8 mouse cellular contexts compared by ENCODE assay signal in genomic region chr16:7150201-7150791, GRCm38 (mm10).
DNase-seq lines count a peak whose midpoint lies in the region; ATAC-seq and TF ChIP-seq lines count a peak whose summit lies in the region.

No protein-coding gene starts in this region.

- no peaks in the 10 kb centered on the region for H3K27me3 ChIP-seq in hindbrain, embryonic 13.5 days
- no peaks in the 10 kb centered on the region for H3K27me3 ChIP-seq in liver, adult 2 months (ENCODE audit: control insufficient read depth, insufficient read depth, low read length)
- H3K27me3 ChIP-seq in neural tube, embryonic 13.5 days, result no peaks in the 10 kb centered on the region

- no peak for TF ChIP-seq CTCF in liver, adult 2 months (IDR thresholded peaks at IDR 0.05; ENCODE audit: low read depth, low read length)

- TF ChIP-seq POLR2A in liver, adult 2 months (IDR thresholded peaks at IDR 0.05; ENCODE audit: extremely low read depth, insufficient read depth, low read length), result no peak

- H3K27ac ChIP-seq in hindbrain, embryonic 13.5 days, result peak overlapping the region; percentile 88
- no peak overlapping the region for H3K27ac ChIP-seq in liver, adult 2 months (replicated peaks; ENCODE audit: insufficient read depth, low read depth, low read length)
- peak overlapping the region; percentile 89 for H3K27ac ChIP-seq in neural tube, embryonic 13.5 days (replicated peaks)

- no peak for ATAC-seq in hindbrain, embryonic 13.5 days (ENCODE audit: low FRiP score)
- ATAC-seq in neural tube, embryonic 13.5 days (ENCODE audit: low read depth), result no peak
- no peak for ATAC-seq in erythroblast, adult 5-6 weeks (replicated peaks; ENCODE audit: low FRiP score, poor library complexity, severe bottlenecking)

- H3K9ac ChIP-seq in hindbrain, embryonic 13.5 days, result peak overlapping the region; percentile 51
- no peak overlapping the region for H3K9ac ChIP-seq in liver, adult 2 months (ENCODE audit: low read depth, low read length)
- H3K9ac ChIP-seq in neural tube, embryonic 13.5 days, result peak overlapping the region; percentile 59

- peak; percentile 18 to 26 for DNase-seq in cerebellum, postnatal 10 days
- DNase-seq in cerebellum, postnatal 25 days, result no peak
- DNase-seq in gastrocnemius, postnatal 10 days, result peak; percentile 40
- peak; percentile 8 for DNase-seq in liver, adult 2 months (ENCODE audit: extremely low read depth, low read depth, low spot score)
- DNase-seq in thymus, postnatal 14 days, result no peak

- H3K4me3 ChIP-seq in hindbrain, embryonic 13.5 days, result peak overlapping the region; percentile 15
- no peak overlapping the region for H3K4me3 ChIP-seq in liver, adult 2 months (ENCODE audit: insufficient read depth, low read depth, low read length)
- peak overlapping the region; percentile 22 for H3K4me3 ChIP-seq in neural tube, embryonic 13.5 days

- no peaks in the 10 kb centered on the region for H3K9me3 ChIP-seq in hindbrain, embryonic 13.5 days
- no peaks in the 10 kb centered on the region for H3K9me3 ChIP-seq in neural tube, embryonic 13.5 days

- H3K4me1 ChIP-seq in hindbrain, embryonic 13.5 days (replicated peaks), result peaks cover 60% of the 10 kb centered on the region
- H3K4me1 ChIP-seq in liver, adult 2 months (ENCODE audit: control insufficient read depth, insufficient read depth, low read length), result no peaks in the 10 kb centered on the region
- peaks cover 74% of the 10 kb centered on the region for H3K4me1 ChIP-seq in neural tube, embryonic 13.5 days (replicated peaks)

- peak overlapping the region; percentile 36 for H3K4me2 ChIP-seq in hindbrain, embryonic 13.5 days
- H3K4me2 ChIP-seq in neural tube, embryonic 13.5 days, result peak overlapping the region; percentile 52

- no peaks in the 10 kb centered on the region for H3K36me3 ChIP-seq in hindbrain, embryonic 13.5 days
- H3K36me3 ChIP-seq in liver, adult 2 months (ENCODE audit: control insufficient read depth, insufficient read depth, low read length), result no peaks in the 10 kb centered on the region
- H3K36me3 ChIP-seq in neural tube, embryonic 13.5 days, result no peaks in the 10 kb centered on the region

- no peaks in the 10 kb centered on the region for H3K79me2 ChIP-seq in liver, adult 2 months (ENCODE audit: control insufficient read depth, insufficient read depth, low read length)

- WGBS in hindbrain, embryonic 13.5 days, result 42% methylated on average over 8 of the region's 8 CpGs
- WGBS in liver, adult 2 months, result 44% methylated on average over 8 of the region's 8 CpGs
- 41% methylated on average over 8 of the region's 8 CpGs for WGBS in neural tube, embryonic 13.5 days

Comparison
In these comparisons a context has a peak if more than half of its experiments do, and no peak if none do; other contexts are left out.
1. DNase-seq: peak in cerebellum, postnatal 10 days (2 of 2), gastrocnemius, postnatal 10 days (single experiment) and liver, adult 2 months (single experiment); none in cerebellum, postnatal 25 days (0 of 2) and thymus, postnatal 14 days (single experiment).